Mouse (Mus musculus) neural tube, embryonic 12.5 days (tissue): ENCODE data around the gene Tmprss15. TPM values are rescaled to one million over a fixed set of nuclear protein-coding genes. Genes with fewer than 3 reads are reported as not detected.

ENCODE experiments used
- ATAC-seq: fragments of 200-750 bp; cut with Nextera tagmentation; 2 replicates; pipeline ENCODE4 v1.8.0; 2017; ENCODE audit warnings: low read depth, mild to moderate bottlenecking, moderate TSS enrichment, moderate library complexity; ENCODE audit not compliant: low FRiP score
- H3K27ac ChIP-seq: fragments of 300-500 bp; sonication (generic); 2 replicates; pipeline ENCODE4 v1.5.1; 2016
- H3K27me3 ChIP-seq: fragments of 300-500 bp; sonication (generic); replicated peaks from 2 replicates; pipeline ENCODE4 v1.6.1; 2016; ENCODE audit warnings: mild to moderate bottlenecking
- H3K36me3 ChIP-seq: fragments of 300-500 bp; sonication (generic); 2 replicates; pipeline ENCODE4 v1.6.1; 2016; ENCODE audit warnings: mild to moderate bottlenecking
- H3K4me1 ChIP-seq: fragments of 300-500 bp; sonication (generic); 2 replicates; pipeline ENCODE4 v1.6.1; 2016
- H3K4me2 ChIP-seq: fragments of 300-500 bp; sonication (generic); replicated peaks from 2 replicates; pipeline ENCODE4 v1.6.1; 2016; ENCODE audit warnings: mild to moderate bottlenecking
- H3K4me3 ChIP-seq: fragments of 300-500 bp; sonication (generic); 2 replicates; pipeline ENCODE4 v1.5.1; 2016
- H3K9ac ChIP-seq: fragments of 300-500 bp; sonication (generic); 2 replicates; pipeline ENCODE4 v1.6.1; 2016; ENCODE audit warnings: mild to moderate bottlenecking
- H3K9me3 ChIP-seq: fragments of 300-500 bp; sonication (generic); 2 replicates; pipeline ENCODE4 v1.6.1; 2016; ENCODE audit warnings: mild to moderate bottlenecking
- WGBS: fragments of 180-500 bp; shearing (Covaris S2); methylation state at CpG from one replicate; pipeline ENCODE4 v1.1.7; 2016; 5-methylcytosine and 5-hydroxymethylcytosine counted together
- polyA plus RNA-seq: library from polyadenylated mRNA; unstranded; fragments of >200 nt; fragmentation: Nextera tagmentation; extraction: Ambion mirVana; gene quantifications from 2 replicates; pipeline ENCODE4 v1.2.1, GENCODE M21; 2016

Tmprss15 gene
- polyA plus RNA-seq, 1 experiment from 2014 or later, result not detected

GRCm38 (mm10) chr16:78974099-78974498 lies 116.8 kb downstream of the Tmprss15 start:
- no peaks in the 10 kb centered on the region for H3K9me3 ChIP-seq
- WGBS, result 92% methylated on average over 13 of the region's 13 CpGs
- no peak overlapping the region for H3K4me2 ChIP-seq

DNA sequence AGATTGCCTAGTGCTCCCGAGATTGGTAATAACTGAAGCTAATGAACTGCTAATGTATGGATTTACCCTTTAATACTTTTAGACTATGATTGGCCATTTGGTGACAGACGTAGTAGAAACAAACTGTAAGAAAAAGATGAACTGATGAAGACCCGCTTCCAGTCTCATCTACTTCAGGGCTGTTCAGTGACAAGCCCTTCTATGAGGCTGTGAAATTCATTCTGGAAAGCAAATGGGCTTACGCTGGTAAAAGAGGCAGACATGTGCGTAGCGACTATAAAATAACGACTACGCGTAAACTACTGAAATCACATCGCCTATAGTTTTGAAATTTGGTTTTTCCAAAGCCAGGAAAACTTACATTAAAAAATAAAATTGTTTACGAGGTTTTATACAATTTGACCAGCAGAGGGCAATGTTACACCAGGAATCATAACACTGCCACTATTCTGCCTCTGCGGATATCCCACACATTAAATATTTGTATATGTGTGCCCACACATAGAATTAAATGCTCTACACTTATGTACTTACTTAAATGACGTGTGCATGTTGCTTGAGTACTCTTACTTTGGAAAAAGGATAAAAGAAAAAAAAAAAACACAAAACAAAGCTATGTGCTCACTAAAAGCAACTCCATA lies 121.7 kb downstream of the Tmprss15 start:
- no peaks in the 10 kb centered on the region for H3K9me3 ChIP-seq
- no peak overlapping the region for H3K9ac ChIP-seq
- H3K27ac ChIP-seq, result no peak overlapping the region
- H3K4me1 ChIP-seq, result no peaks in the 10 kb centered on the region
- no peak overlapping the region for H3K4me3 ChIP-seq
- 37% methylated on average over 13 of the region's 13 CpGs for WGBS
- no peaks in the 10 kb centered on the region for H3K27me3 ChIP-seq
- no peak overlapping the region for H3K4me2 ChIP-seq
- H3K36me3 ChIP-seq, result no peaks in the 10 kb centered on the region
- no peak for ATAC-seq

More at GRCm38 (mm10) chr16:78974099-78974498, 116.8 kb downstream of the Tmprss15 start:
- H3K9ac ChIP-seq, result no peak overlapping the region
- H3K27ac ChIP-seq, result no peak overlapping the region
- H3K27me3 ChIP-seq, result no peaks in the 10 kb centered on the region
- H3K36me3 ChIP-seq, result no peaks in the 10 kb centered on the region
- H3K4me1 ChIP-seq, result no peaks in the 10 kb centered on the region
- H3K4me3 ChIP-seq, result no peak overlapping the region
- no peak for ATAC-seq

DNA sequence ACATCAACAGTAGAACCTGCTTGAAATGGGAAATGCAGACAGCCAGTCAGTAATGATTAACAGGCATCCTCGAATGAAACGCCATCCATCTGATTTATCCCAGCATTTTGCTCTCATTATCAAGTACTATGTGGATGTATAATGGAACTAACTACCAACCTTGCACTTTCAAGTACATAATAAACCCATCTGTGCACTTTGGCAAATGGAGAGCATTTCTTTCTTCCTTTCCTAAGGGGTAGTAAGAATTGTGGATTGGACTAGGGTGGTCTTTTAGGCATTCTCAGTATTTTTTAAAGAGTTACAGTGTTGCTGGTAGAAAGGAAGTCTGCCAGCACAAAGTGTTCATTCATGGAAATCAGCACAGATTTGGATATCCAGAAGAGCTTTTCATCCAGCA lies 133.5 kb downstream of the Tmprss15 start:
- Histone ChIP-seq H3K9ac (no peak overlapping the region), H3K27ac (no peak overlapping the region), H3K36me3 (no peaks in the 10 kb centered on the region), H3K27me3 (no peaks in the 10 kb centered on the region), H3K4me1 (no peaks in the 10 kb centered on the region), H3K9me3 (no peaks in the 10 kb centered on the region), H3K4me3 (no peak overlapping the region), H3K4me2 (no peak overlapping the region)
- 58% methylated on average over 2 of the region's 2 CpGs for WGBS
- no peak for ATAC-seq

- WGBS, result 84% methylated on average over 4 of the region's 4 CpGs
- H3K9ac ChIP-seq, result no peak overlapping the region
- ATAC-seq, result no peak
- H3K27me3 ChIP-seq, result no peaks in the 10 kb centered on the region
- no peaks in the 10 kb centered on the region for H3K36me3 ChIP-seq
- H3K27ac ChIP-seq, result no peak overlapping the region
- H3K9me3 ChIP-seq, result no peaks in the 10 kb centered on the region
- H3K4me2 ChIP-seq, result no peak overlapping the region
- no peak overlapping the region for H3K4me3 ChIP-seq
- no peaks in the 10 kb centered on the region for H3K4me1 ChIP-seq
Observed at GRCm38 (mm10) chr16:78950359-78950758, 140.5 kb downstream of the Tmprss15 start.

- Histone ChIP-seq H3K4me1 (no peaks in the 10 kb centered on the region), H3K9me3 (no peaks in the 10 kb centered on the region; the same call in 1 of the 2 replicates), H3K4me2 (no peak overlapping the region), H3K9ac (no peak overlapping the region), H3K27me3 (no peaks in the 10 kb centered on the region), H3K36me3 (no peaks in the 10 kb centered on the region), H3K4me3 (no peak overlapping the region), H3K27ac (no peak overlapping the region)
- 73% methylated on average over 8 of the region's 8 CpGs for WGBS
- no peak for ATAC-seq
Observed at GRCm38 (mm10) chr16:78937755-78938154, 153.1 kb downstream of the Tmprss15 start.

- no peaks in the 10 kb centered on the region for H3K9me3 ChIP-seq
- no peaks in the 10 kb centered on the region for H3K36me3 ChIP-seq
- WGBS, result 93% methylated on average over 2 of the region's 2 CpGs
- peaks cover 7% of the 10 kb centered on the region; the same call in 1 of the 2 replicates for H3K4me1 ChIP-seq
- H3K4me2 ChIP-seq, result no peak overlapping the region
- H3K27me3 ChIP-seq, result 0 out of 2 replicates have a peak, but pooled peaks cover 3% of the 10 kb centered on the region
- H3K4me3 ChIP-seq, result no peak overlapping the region
- ATAC-seq, result no peak
- no peak overlapping the region for H3K27ac ChIP-seq
- H3K9ac ChIP-seq, result no peak overlapping the region
Observed at GRCm38 (mm10) chr16:78934298-78934697, 156.6 kb downstream of the Tmprss15 start.

- Histone ChIP-seq H3K27ac (no peak overlapping the region), H3K9ac (peak overlapping the region; percentile 55; the same call in 1 of the 2 replicates), H3K36me3 (no peaks in the 10 kb centered on the region), H3K4me3 (peak overlapping the region; percentile 43), H3K9me3 (no peaks in the 10 kb centered on the region), H3K4me1 (peaks cover 7% of the 10 kb centered on the region; the same call in 1 of the 2 replicates), H3K4me2 (peak overlapping the region; percentile 95), H3K27me3 (0 out of 2 replicates have a peak, but pooled peaks cover 3% of the 10 kb centered on the region)
- 13% methylated on average over 16 of the region's 16 CpGs for WGBS
- peak; percentile 54; the same call in 1 of the 2 replicates for ATAC-seq
Observed at GRCm38 (mm10) chr16:78931287-78932025, 159.4 kb downstream of the Tmprss15 start.

- peaks cover 7% of the 10 kb centered on the region; the same call in 1 of the 2 replicates for H3K4me1 ChIP-seq
Observed at GRCm38 (mm10) chr16:78930382-78931286, 160.3 kb downstream of the Tmprss15 start, which contains the start of gene Chodl. Gene Chodl, plus strand, starts transcription at chr16:78930948.

GRCm38 (mm10) chr16:78922644-78923043 lies 168.3 kb downstream of the Tmprss15 start:
- Histone ChIP-seq H3K4me1 (no peaks in the 10 kb centered on the region), H3K9me3 (no peaks in the 10 kb centered on the region), H3K36me3 (no peaks in the 10 kb centered on the region), H3K27ac (no peak overlapping the region), H3K4me2 (no peak overlapping the region), H3K4me3 (no peak overlapping the region), H3K27me3 (no peaks in the 10 kb centered on the region), H3K9ac (no peak overlapping the region)
- ATAC-seq, result no peak
- WGBS, result 77% methylated on average over 5 of the region's 5 CpGs

More at GRCm38 (mm10) chr16:78930382-78931286, 160.3 kb downstream of the Tmprss15 start, which contains the start of gene Chodl:
- H3K27me3 ChIP-seq, result 0 out of 2 replicates have a peak, but pooled peaks cover 3% of the 10 kb centered on the region
- peak within 1 kb of the TSS; percentile 95 for H3K4me2 ChIP-seq
- peak within 1 kb of the TSS; percentile 43 for H3K4me3 ChIP-seq
- peak within 1 kb of the TSS; percentile 55; the same call in 1 of the 2 replicates for H3K9ac ChIP-seq
- H3K36me3 ChIP-seq, result no peaks in the 10 kb centered on the region
- peak; percentile 79 for ATAC-seq
- WGBS, result 12% methylated on average over 19 of the region's 19 CpGs
- no peak within 1 kb of the TSS for H3K27ac ChIP-seq
- no peaks in the 10 kb centered on the region for H3K9me3 ChIP-seq
